Mouse (Mus musculus) heart, postnatal 10 days (tissue): ENCODE measurements at regions not wholly inside any gene's neighbourhood (a gene's known extent, or its start where the extent isn't known, plus 50 kb on each side); places are given as distances from the start of the nearest gene placed in this dataset.

Experiments
- DNase-seq, 2 experiments: peaks; one replicate each; pipeline ENCODE4 v3.0.0; 2021
- intact Hi-C: fragments of 180-260 bp; cut with DNase I; formaldehyde crosslinking; loops from one replicate; pipeline ENCODE4 v1.15.1; 2025

DNA sequence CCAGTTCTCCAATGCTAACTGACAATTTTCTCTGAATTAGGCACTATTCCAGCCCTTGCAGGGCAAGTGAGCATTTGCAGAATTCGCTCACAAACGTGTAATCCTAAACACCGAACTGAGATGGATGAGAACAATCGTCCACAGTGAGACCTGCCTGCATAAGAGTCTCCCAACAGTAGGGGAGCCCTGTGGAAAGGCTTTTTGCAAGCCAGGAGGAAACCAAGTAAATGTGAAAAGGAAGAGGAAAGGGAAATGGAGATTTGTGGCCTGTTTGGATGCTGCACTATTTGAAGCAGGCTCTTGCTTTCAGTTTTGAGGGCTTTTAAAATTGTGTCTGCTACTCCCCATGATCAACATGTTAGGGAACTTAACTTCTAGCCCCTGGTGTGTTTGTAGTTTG lies 470.9 kb upstream of the A830018L16Rik start:
- intact Hi-C loops, result no loop called here
- DNase-seq, result peak in 1 of 2 experiments; percentile 6
